Mouse (Mus musculus) mouse trophoblast stem cell (cell line): ENCODE data around the gene Fam149b.
"Not testable (repeated sequence)": the region's sequence is repeated elsewhere in the genome, so short reads cannot be mapped to it uniquely, and the experiment has no call there.

ENCODE experiments used
- in situ Hi-C, 2 experiments: fragments of 300-500 bp; cut with MseI, MboI; formaldehyde crosslinking; loops; 2 replicates in 1 of 2; 3 replicates in 1 of 2; pipeline ENCODE4 v1.15.1; 2025

Gene Fam149b

DNA sequence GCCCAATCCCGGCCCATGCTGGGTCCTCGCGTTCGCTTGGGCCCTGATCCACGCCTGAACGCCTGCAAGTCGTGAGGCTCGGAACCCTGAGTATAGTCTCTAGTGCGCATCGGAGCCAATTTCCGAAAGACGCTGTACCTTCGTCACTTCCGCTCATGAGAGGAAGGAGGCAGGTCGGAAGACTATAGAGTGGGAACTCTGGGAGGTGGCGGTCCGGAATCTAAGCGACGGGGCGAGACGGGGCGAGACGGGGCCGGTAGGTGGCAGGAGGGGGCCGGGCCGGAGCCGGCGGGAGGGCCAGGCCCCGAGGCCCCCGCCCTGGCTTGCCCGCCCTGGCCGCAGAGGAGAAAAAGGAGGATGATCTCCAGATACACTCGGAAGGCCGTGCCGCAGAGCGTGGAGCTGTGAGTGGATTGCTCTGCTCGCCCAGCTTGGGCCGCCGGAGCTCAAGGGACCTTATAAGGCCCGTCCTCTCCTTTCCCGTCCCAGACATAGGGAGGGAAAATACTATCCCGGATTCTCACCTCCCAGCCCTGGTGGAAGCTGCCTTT lies at the start of gene Fam149b, which contains the start of gene Ecd:
TSS of gene Fam149b (plus strand) at position 172 of the 551 bp plus-strand sequence.
TSS of gene Ecd (minus strand) at position 131 of the 551 bp plus-strand sequence.
- in situ Hi-C loops: no loop called here

DNA sequence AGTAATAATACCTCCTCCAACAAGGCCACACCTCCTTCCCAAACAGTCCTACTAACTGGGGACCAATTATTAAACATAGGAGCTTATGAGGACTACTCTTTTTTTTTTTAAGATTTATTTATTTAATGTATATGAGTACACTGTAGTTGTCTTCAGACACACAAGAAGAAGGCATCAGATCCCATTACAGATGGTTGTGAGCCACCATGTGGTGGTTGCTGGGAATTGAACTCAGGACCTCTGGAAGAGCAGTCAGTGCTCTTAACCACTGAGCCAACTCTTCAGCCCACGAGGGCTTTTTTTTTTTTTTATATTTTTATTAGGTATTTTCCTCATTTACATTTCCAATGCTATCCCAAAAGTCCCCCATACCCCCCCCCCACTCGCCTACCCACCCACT lies 42.9 kb upstream of the Fam149b start:
- in situ Hi-C loops: not testable (repeated sequence)

DNA sequence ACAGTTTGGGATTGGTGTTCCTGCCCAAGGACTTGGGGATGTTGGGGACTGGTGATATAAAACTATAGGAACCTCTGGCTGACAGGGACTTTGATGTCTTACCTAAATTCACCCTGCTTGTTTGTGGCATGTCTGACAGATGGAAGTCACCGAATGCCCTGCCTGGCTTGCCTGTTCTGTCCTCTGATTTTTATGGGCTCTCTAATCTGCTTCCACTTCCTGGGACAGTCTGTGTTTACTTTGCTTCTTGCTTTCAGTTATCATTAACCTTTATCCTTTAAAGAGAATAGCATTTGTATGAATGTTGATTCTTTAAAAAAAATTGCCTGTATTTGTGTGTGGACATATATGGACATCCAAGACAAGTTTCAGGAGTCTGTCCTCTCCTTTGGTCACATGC lies 32.8 kb upstream of the Fam149b start:
- in situ Hi-C loops: no loop called here

DNA sequence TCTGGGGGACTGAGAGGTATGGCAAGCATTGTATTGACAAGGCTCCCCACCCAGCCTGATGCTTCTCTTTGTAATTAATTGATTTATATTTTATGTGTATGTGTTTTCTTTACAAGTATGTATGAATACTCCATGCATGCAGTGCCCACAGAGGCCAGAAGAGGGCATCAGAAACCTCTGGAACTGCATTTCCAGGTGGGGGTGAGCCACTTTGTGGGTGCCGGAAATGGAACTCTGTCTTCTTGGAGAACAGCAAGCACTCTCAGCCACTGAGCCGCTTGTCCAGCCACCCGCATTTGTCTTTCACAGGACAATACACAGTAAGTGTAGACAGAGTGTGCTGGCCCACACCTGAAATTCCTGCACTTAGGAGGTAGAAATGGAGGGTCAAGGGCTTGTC lies 28.5 kb upstream of the Fam149b start:
- in situ Hi-C loops: no loop called here

DNA sequence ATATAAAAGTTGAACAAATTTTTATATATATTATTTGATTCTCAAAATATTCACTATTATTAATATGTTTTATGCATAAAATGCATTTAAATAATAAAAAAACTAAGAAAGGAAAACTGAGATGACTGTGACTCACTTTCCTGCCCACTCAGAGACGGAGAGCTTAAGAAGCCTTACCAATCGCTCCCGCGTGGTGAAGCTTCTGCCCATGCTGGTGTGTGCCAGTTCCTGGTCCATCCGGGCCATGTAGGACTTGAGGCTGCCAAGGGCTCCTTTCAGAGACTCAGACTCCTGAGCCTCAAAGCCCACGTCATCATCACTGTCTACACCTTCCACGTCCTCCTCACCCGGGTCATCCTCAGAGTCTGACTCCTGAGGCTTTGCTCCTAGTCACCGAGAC lies 23.8 kb upstream of the Fam149b start:
- in situ Hi-C loops: no loop called here

DNA sequence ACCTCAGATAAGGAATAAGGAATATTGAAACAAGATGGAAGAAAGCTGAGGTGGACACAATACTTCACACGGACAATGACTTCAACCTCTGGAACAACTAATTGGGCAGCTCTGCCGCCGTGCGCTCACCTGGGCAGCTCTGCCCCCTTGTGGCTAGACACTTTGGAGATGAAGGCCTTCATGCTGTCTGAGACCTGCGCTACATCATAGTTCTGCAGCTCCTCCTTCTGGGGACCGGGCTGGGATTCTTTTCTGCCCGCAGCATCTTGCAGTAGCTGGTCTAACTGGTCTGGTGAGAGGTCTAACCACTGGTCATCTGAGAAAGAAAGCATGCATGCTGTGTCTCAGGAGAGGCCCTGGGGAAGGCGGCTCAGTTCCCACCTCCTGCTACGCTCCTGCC lies 19.5 kb upstream of the Fam149b start:
- in situ Hi-C loops: no loop called here

DNA sequence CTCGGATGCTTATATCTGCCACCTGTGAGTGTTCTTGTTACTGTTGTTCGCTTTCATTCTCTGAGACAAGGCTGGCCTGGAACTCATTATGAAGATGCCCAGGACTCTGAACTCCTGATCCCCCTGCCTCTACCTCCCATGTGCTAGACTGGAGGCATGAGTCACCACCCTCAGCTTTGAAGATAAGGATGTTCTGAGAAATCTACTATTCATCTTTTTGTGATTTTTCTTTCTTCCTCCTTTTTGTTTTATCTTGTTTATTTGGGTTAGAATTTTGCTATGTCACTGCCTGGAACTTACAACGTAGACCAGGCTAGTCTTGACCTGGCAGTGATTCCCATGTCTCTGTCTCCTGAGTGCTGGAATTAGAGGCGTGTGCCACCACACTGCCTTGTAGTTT lies 16.6 kb upstream of the Fam149b start:
- in situ Hi-C loops: no loop called here

DNA sequence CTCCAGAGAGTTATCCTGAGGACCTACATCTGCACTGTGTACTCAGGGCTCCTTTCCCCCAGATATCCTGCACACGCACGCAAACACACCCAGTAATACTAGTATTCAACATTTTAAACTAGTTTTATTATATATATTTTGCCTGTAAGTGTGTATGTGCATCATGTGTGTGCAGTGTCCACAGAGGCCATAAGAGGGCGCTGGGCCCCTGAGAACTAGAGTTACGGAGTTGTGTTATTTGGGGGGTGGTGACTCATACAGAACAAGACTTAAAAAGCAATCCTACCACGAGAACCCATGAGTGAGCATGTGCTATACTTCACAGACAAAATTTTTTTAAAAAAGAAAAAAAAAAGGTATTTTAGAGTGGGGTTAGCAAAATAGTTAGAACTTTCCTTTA lies 8.5 kb upstream of the Fam149b start:
- in situ Hi-C loops: no loop called here

DNA sequence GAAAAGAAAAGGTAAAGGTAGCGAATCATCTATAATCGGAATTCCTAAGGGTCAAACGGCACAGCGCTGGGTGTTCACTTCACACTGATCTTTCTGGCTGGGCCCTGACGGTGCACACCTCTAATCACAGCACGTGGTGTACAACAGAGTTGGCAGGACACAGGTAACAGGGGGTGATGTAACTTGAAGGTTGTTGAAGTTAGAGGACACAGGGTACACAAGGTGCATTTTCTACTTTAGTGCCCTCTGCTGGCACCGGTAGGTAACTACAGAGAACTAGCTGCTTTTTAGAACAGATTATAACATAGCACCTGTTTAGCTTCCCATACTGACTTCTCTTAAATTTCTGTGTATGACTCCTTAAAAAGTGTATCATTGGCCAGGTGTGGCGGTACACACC lies 7.8 kb upstream of the Fam149b start:
- in situ Hi-C loops: no loop called here

DNA sequence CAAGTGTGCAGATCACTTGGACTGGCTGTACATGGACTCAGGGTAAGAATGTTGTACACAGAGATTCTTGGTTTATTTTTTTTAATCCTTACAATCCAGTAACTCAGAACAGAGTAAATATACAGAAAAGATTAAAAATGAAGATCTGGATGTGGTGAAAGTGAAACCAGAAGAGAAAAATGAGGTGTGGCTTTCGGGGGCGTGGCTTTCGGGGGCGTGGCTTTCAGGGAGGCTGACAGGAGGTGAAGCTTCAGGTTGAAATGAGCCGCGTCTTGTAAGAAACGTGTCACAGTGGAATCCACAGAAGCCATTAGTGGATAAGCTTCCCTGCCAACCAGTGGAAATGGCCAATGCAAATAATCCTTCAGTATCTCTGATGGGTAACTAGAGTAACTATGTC lies 7.1 kb upstream of the Fam149b start:
- in situ Hi-C loops: no loop called here

DNA sequence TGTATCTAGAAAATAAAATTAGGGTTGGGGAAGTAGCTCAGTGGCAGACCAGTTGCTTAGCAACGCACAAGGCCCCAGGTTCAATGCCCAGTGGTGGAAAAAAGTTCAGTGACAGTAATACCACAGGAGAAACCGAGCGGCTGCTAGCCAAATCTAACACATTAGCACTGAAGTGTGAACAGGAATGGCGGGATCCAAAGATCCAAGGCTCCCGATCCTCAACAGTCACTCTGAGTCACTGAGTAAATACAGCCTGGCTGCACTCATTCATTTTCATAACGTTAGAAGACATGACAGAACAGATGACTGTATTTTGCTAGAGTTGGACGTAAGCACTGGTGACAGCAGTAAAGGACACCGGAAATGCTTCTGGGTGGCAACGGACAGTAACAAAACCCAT lies 2.1 kb upstream of the Fam149b start:
- in situ Hi-C loops: no loop called here

DNA sequence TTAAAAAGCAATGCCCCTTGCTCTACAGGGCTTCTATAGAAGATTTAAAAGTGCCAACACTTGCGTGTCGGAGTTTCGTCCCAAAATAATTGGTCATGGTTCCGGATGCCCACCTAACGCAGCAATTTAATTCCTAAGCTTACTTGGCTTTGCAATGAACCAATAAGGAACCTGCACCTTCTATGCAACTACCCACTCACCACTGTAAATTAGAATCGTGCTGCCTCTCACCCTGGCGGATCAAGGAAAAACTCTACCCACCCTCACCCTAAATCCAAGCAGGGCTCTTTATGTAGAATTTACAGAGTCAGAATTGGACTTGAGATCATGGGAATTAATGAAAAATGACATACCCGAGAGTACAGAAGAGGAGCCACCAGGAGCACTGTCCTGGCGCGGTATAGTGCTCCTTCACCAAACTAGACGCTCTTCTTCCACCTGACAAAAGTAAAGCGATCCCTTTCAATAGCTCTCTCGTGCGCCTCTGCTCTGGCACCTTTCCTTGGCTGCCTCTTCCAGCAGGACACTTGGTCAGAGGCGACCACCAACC lies 446 bp upstream of the Fam149b start:
- in situ Hi-C loops: no loop called here

DNA sequence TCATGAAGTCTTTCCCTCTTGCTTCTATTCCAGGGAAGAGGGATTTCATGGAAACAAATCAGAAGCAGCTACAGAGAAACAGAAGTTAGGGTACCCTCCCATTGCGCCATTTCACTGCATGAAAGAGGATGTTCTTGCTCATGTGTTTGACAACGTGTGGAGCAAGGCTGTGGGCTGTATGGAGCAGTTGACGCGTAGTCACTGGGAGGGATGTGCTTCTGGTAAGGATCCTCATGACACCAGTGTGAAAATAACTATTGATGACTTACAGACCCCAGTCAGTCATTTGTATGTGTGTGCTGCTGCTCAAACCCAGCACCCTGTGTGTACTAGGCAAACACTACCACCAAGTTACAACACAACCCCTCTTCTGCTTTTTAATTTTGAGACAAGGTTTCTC lies 15.3 kb downstream of the Fam149b start:
- in situ Hi-C loops: no loop called here

DNA sequence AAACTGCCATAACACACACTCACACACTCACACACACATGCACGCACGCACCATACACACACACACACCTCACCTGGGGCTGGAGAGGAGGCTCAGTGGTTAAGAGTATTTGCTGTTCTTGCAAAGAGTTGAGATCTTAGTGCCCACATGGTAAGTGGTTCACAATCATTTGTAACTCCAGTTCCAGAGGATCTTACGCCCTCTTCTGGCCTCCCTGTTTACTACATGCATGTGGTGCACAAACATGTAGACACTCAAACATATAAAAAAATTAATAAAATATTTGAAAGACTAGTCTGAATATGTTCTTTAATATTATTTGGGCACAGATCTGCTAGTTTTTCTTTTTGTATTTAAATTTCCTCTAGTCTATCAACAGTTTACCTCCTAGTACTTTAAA lies 20.3 kb downstream of the Fam149b start:
- in situ Hi-C loops: no loop called here

DNA sequence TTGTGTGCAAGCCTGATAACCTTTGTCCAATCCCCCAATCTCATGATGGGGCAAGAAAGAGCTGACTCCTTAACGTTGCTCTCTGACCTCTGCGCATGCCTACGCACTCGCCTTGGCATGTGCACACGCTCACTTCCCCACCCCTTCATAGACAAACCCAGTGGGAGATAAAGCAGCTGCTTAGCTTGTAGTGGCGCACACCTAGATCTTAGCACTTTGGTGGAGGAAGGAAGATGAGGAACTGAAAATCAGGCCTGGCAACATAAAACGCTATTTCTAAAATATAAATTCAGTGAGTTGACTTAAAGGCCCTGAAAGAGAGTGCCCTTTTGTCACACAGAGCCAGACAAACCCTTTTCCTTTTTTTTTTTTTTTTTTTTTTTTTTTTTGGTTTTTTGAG lies 22.8 kb downstream of the Fam149b start:
- in situ Hi-C loops: no loop called here

DNA sequence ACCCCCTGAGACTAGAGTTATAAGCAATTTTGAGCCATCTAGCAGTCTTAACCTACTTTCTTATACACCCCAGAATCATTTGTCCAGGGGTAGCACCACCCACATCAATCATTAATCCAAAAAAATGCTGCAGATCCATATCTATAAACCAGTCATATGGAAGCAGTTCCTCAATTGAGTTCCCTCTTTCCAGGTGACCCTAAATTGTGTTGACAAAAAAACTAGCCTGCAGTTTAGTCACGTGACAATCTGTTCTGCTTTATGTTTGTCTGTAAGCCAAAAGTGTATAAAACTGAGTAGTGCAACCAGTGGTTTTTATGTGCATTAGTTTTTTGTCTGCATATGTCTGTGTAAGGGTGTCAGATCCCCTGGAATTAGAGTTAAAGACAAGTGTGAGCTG lies 23.9 kb downstream of the Fam149b start:
- in situ Hi-C loops: no loop called here

DNA sequence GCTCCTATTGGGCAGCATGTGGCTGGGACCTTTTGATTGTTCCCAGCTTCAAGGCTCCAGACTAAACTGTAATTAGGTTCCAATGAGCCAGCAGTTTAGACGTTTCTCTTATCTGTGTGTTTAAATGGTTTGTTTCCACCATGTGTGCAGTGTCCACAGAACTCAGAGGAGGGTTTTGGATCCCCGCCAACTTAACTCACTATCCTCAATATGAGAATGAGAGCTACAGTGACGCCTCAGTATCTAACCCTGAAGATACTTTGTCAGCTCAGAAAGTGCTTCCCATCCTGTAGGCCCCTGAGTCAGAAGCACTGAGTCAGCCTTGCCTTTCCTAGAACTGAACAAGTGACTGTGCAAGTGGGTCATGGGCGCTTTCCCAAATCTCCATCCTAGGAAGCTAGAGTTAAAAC lies 29.2 kb downstream of the Fam149b start:
- in situ Hi-C loops: no loop called here

DNA sequence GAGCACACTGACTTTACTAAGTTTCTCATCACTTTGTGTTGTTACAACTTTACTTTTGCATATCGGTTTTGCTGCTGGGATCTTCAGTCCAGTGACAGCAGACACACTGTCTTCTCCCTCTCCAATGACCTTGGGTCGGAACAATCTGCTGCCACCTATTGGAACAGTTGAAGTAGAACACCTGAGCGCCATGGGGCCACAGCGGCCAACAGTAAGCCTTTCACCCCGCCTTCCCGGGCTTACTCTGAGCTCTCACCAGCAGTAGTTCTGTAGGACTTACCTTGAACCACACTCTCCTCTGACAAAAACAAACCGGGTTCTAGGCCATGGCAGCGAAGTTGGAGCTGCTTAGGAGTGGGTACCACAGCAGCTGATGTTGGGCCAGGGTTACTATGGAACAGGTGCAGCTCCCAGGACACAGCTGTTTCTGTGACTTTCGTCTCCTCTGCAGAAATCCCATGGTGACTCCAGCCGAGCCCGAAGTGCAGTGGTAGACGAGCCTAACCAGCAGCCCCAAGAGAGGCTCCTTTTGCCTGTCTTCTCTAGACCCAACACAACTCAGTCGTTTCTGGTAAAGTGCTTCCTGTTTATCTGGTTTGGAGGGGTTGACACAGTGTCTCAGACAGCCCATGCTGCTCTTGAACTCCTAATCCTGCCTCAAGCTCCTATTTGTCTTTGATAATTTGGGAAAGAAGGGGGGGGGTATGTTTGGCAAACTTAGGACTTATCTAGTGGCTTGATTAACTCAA lies 30.5 kb downstream of the Fam149b start:
- in situ Hi-C loops: no loop called here

DNA sequence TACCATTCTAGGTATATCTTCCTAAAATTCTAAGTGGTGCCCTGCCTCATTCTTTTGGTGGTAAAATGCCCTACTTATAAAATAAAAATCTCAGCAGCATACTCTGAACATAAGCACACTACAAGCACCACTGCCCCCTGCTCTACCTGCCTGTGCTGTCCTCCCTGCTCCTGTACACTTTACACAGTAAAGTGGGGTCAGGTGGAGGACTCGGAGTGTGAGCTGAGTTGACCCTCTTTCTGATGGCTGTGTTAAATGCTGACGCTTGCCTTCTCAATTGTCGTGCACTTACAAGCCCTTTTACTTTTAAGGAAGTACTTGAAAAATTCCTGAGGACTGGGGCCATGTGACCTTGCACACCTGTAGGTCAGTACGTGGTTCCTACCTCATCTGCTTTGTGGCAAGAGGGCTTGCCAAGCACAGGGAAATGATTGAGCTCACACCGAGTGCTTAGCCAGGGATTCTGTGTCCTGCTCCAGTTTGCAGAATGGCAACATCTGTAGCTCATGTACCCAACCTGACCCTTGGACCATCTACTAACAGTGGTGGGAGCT lies 31.2 kb downstream of the Fam149b start:
- in situ Hi-C loops: no loop called here

DNA sequence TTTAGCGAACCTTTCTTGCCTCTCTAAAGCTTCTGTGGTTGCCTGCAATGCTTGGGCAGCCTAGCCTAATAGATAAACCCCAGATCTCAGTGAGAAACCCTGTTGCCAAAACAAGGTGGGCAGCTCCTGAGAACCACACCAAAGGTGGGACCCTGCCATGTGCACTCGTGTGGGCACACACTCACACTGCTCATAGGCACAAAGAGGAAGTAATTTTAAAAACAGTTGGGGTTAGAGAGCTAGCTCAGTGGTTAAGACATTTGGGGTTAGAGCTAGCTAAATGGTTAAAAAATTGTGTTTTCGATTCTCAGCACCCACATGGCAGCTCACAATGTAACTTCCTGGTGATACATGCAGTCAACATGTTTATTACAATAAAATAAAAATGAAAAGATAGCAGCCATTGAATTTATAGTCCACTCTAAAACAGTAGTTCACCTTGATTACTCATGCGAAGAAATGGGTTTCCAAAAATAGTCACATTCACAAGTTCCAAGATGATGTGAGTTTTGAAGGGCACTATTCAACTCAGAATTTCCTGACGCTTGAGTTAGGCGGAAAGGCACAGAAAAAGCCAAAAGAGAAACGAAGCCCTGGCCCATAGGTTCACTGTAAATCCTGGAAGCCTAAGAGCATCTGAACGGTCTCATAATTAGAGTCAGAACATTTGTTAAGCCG lies 31.9 kb downstream of the Fam149b start:
- in situ Hi-C loops: no loop called here

DNA sequence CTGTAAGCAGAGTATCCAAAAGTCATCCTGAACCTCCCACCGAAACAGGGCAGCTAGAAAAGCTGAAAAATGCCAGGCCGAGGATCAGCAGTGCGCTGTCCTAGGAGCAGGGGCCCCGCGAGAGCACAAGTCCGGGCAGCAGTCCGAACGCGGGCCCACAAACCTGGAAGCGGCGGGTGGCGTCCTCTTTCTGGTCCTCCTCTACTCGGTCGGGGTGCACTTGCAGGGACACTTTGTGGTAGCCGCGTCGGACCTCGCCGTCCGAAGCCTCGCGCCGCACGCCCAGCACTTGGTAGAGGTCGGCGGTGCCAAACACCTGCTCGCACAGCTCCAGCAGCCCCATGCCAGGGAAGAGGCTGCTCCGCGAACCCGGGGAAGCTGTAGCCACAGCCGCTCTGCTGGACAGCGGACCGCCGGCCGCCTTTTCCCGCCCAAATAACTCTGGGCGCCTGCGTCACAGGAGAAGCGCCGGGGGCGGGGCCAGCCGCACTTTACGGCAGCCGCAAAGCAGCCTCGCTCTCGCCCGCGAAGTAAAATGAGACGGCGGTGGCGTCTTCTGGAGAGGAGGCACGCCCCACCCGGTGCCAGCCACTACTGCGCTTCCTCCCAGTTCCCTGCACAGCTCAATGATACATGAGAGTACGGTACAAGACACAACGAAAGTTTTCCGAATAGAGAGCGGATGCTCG lies 40.6 kb downstream of the Fam149b start, which contains the start of gene Dnajc9:
TSS of gene Dnajc9 (minus strand) at position 470 of the 689 bp plus-strand sequence.
- in situ Hi-C loops: no loop called here
